8 mouse cellular contexts compared by ENCODE assay signal in the genomic region with DNA sequence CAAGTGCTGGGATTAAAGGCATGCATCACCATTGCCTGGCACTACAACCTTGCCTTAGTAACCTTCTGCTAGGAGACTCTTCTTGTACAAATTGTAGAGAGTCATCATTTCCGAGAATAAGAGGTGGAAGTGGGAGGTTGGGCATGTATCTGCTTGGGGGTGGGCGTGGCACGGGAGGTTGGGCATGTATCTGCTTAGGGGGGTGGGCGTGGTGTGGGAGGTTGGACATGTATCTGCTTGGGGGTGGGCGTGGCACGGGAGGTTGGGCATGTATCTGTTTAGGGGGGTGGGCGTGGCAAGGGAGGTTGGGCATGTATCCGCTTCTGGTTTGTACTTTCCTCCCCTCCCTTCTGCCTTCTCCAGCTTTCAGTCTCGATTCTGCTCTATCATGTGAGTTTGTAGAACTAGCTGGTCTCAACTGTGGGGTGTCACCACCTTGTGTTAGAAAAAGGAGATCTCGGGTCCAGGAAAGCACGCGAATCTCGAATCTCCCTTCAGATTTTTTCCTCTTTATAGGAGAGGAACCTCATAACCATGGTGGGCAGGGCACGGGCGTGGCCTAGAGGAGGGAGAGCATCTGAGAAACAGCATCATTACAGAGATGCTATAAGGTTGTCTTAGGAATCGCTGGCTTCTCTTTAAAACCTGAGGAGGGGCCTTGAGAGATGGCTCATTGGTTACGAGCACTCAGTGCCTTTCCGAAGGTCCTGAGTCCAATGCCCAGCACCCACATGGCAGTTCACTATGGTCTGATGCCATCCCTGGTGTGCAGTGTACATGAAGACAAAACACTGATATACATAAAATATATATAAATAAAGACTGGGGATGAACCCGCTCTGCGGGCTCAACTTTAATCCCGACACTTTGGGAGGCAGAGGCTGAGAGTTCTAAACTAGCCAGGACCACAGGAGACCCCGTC. TPM values are rescaled to one million over a fixed set of nuclear protein-coding genes. Genes with fewer than 3 reads are reported as not detected.
A peak's percentile ranks its signal among the peaks of the same experiment; 100 is the strongest.
DNase-seq lines count a peak whose midpoint lies in the region; ATAC-seq and TF ChIP-seq lines count a peak whose summit lies in the region.

No protein-coding gene starts in this region.

- WGBS in hindbrain, embryonic 15.5 days = 5% methylated on average over 22 of the region's 22 CpGs
- 3% methylated on average over 22 of the region's 22 CpGs for WGBS in limb, embryonic 10.5 days
- whole genome bisulfite sequencing in midbrain, embryonic 10.5 days = 5% methylated on average over 22 of the region's 22 CpGs

- H3K4me2 ChIP-seq in hindbrain, embryonic 15.5 days = peak overlapping the region; percentile 51

- peak; percentile 82 for DNase-seq in ES-CJ7 (ENCODE audit: low read depth, low spot score)
- DNase-seq in brain, embryonic 14.5 days (ENCODE audit: low read depth) = peak; percentile 68
- DNase-seq in gastrocnemius, adult 2 months = peak; percentile 65
- peak; percentile 77 for DNase-seq in limb, embryonic 10.5 days (ENCODE audit: low spot score)
- DNase-seq in midbrain, embryonic 10.5 days (ENCODE audit: low spot score) = peak; percentile 65
- peak; percentile 75 for DNase-seq in skeletal muscle tissue, adult 2 months (ENCODE audit: low read depth, low spot score)
- DNase-seq in cerebellum, adult 18-20 months = no peak

- ATAC-seq in hindbrain, embryonic 15.5 days (ENCODE audit: low FRiP score, low read depth) = 0 out of 2 replicates have a peak, but pooled peaks have one; percentile 35

- no peak for TF ChIP-seq POLR2A in brain, embryonic 14.5 days (IDR thresholded peaks at IDR 0.05; ENCODE audit: borderline replicate concordance, extremely low read depth, insufficient read depth, insufficient read length, poor library complexity, severe bottlenecking)

- no peaks in the 10 kb centered on the region for H3K36me3 ChIP-seq in hindbrain, embryonic 15.5 days
- H3K36me3 ChIP-seq in limb, embryonic 10.5 days = no peaks in the 10 kb centered on the region
- no peaks in the 10 kb centered on the region for H3K36me3 ChIP-seq in midbrain, embryonic 10.5 days

- TF ChIP-seq CTCF in brain, embryonic 14.5 days (IDR thresholded peaks at IDR 0.05; ENCODE audit: borderline replicate concordance, extremely low read depth, insufficient read depth, insufficient read length) = no peak
- TF ChIP-seq CTCF in gastrocnemius, adult 2 months (IDR thresholded peaks at IDR 0.05) = no peak

- peak overlapping the region; percentile 4; the same call in 1 of the 2 replicates for H3K9ac ChIP-seq in hindbrain, embryonic 15.5 days

- H3K27ac ChIP-seq in gastrocnemius, adult 2 months = peak overlapping the region; percentile 71
- H3K27ac ChIP-seq in hindbrain, embryonic 15.5 days (replicated peaks) = peak overlapping the region; percentile 7
- H3K27ac ChIP-seq in limb, embryonic 10.5 days = peak overlapping the region; percentile 67
- peak overlapping the region; percentile 85 for H3K27ac ChIP-seq in midbrain, embryonic 10.5 days (replicated peaks)

- intact Hi-C loops in gastrocnemius, adult 2 months (cut with DNase I) = no loop called here

- H3K9me3 ChIP-seq in hindbrain, embryonic 15.5 days = no peaks in the 10 kb centered on the region
- no peaks in the 10 kb centered on the region for H3K9me3 ChIP-seq in limb, embryonic 10.5 days (replicated peaks)
- H3K9me3 ChIP-seq in midbrain, embryonic 10.5 days (replicated peaks) = no peaks in the 10 kb centered on the region

- H3K4me3 ChIP-seq in gastrocnemius, adult 2 months = peak overlapping the region; percentile 54
- peak overlapping the region; percentile 19 for H3K4me3 ChIP-seq in hindbrain, embryonic 15.5 days
- H3K4me3 ChIP-seq in limb, embryonic 10.5 days = peak overlapping the region; percentile 43
- peak overlapping the region; percentile 52 for H3K4me3 ChIP-seq in midbrain, embryonic 10.5 days

- H3K27me3 ChIP-seq in hindbrain, embryonic 15.5 days = no peaks in the 10 kb centered on the region
- H3K27me3 ChIP-seq in limb, embryonic 10.5 days (ENCODE audit: low read depth, poor library complexity, severe bottlenecking) = no peaks in the 10 kb centered on the region
- H3K27me3 ChIP-seq in midbrain, embryonic 10.5 days (ENCODE audit: low read depth, poor library complexity, severe bottlenecking) = no peaks in the 10 kb centered on the region; the same call in 1 of the 2 replicates

- peaks cover 9% of the 10 kb centered on the region for H3K4me1 ChIP-seq in hindbrain, embryonic 15.5 days (replicated peaks)
- H3K4me1 ChIP-seq in limb, embryonic 10.5 days = peaks cover 28% of the 10 kb centered on the region
- peaks cover 29% of the 10 kb centered on the region for H3K4me1 ChIP-seq in midbrain, embryonic 10.5 days

RNA-seq across cellular contexts. Expression of gene D17Wsu92e, which starts 5.8 kb away (rescaled TPM):
- 46.7 and 56.5 TPM in 2 replicates for polyA plus RNA-seq in brain, embryonic 14.5 days (2012; rRNA removed)
- 100 to 1,000 TPM; 182 to 201 TPM for total RNA-seq in gastrocnemius, adult 2 months (2021)
- polyA plus RNA-seq in hindbrain, embryonic 15.5 days (2015; fragmentation: Nextera tagmentation; extraction: Ambion mirVana) = 10.0 and 12.0 TPM in 2 replicates
- 15.3 and 17.6 TPM in 2 replicates for polyA plus RNA-seq in limb, embryonic 10.5 days (2016; fragmentation: Nextera tagmentation; extraction: Ambion mirVana)
- polyA plus RNA-seq in midbrain, embryonic 10.5 days (2016; fragmentation: Nextera tagmentation; extraction: Ambion mirVana) = 11.1 and 12.1 TPM in 2 replicates

RNA-seq across cellular contexts. Expression of gene Snrpc, which starts 11.7 kb away (rescaled TPM):
- 156 and 218 TPM in 2 replicates for polyA plus RNA-seq in brain, embryonic 14.5 days (2012; rRNA removed)
- total RNA-seq in gastrocnemius, adult 2 months (2021) = 10 to 100 TPM; 68.3 to 71.2 TPM
- 216 and 230 TPM in 2 replicates for polyA plus RNA-seq in hindbrain, embryonic 15.5 days (2015; fragmentation: Nextera tagmentation; extraction: Ambion mirVana)
- 425 and 451 TPM in 2 replicates for polyA plus RNA-seq in limb, embryonic 10.5 days (2016; fragmentation: Nextera tagmentation; extraction: Ambion mirVana)
- 403 and 447 TPM in 2 replicates for polyA plus RNA-seq in midbrain, embryonic 10.5 days (2016; fragmentation: Nextera tagmentation; extraction: Ambion mirVana)

RNA-seq across cellular contexts. Expression of gene Uhrf1bp1, which starts 30.0 kb away (rescaled TPM):
- 13.0 and 16.7 TPM in 2 replicates for polyA plus RNA-seq in brain, embryonic 14.5 days (2012; rRNA removed)
- 10 to 100 TPM; 25.9 to 26.0 TPM for total RNA-seq in gastrocnemius, adult 2 months (2021)
- 6.4 and 7.6 TPM in 2 replicates for polyA plus RNA-seq in hindbrain, embryonic 15.5 days (2015; fragmentation: Nextera tagmentation; extraction: Ambion mirVana)
- 9.3 and 10.0 TPM in 2 replicates for polyA plus RNA-seq in limb, embryonic 10.5 days (2016; fragmentation: Nextera tagmentation; extraction: Ambion mirVana)
- 6.3 and 6.6 TPM in 2 replicates for polyA plus RNA-seq in midbrain, embryonic 10.5 days (2016; fragmentation: Nextera tagmentation; extraction: Ambion mirVana)

Comparison
In these comparisons a context has a peak if more than half of its experiments do, and no peak if none do; other contexts are left out.
1. DNase-seq: peak in ES-CJ7 (single experiment), brain, embryonic 14.5 days (single experiment), gastrocnemius, adult 2 months (single experiment), limb, embryonic 10.5 days (single experiment), midbrain, embryonic 10.5 days (single experiment) and skeletal muscle tissue, adult 2 months (single experiment); none in cerebellum, adult 18-20 months (0 of 2).
2. H3K27ac ChIP-seq: peak in every context shown above with its lines; median percentile 85 in midbrain, embryonic 10.5 days; 71 in gastrocnemius, adult 2 months; 67 in limb, embryonic 10.5 days; 7 in hindbrain, embryonic 15.5 days.
3. Peak in every context shown above with its lines, with median percentiles within 50 percentile points of each other: H3K4me3 ChIP-seq.